Mouse (Mus musculus) forelimb bud, embryonic 11.5 days (tissue): Measurements from ENCODE around the gene Rptor.

Experiments used
- DNase-seq: peaks from one replicate; pipeline ENCODE4 v3.0.0-alpha.2; 2012; ENCODE audit warnings: low read depth, low spot score

Gene Rptor

GRCm38 (mm10) chr11:119907006-119907650 lies 304.4 kb downstream of the Rptor start:
- no peak for DNase-seq

- no peak for DNase-seq
Observed at GRCm38 (mm10) chr11:119907711-119908110, 305.0 kb downstream of the Rptor start.

GRCm38 (mm10) chr11:119909436-119909835 lies 306.7 kb downstream of the Rptor start:
- DNase-seq = peak; percentile 73

- no peak for DNase-seq
Observed at GRCm38 (mm10) chr11:119912845-119913244, 310.1 kb downstream of the Rptor start.

GRCm38 (mm10) chr11:119913291-119913934 lies 310.7 kb downstream of the Rptor start, which contains the start of gene Chmp6:
Chmp6 (plus strand) TSS chr11:119913441.
- peak; percentile 86 for DNase-seq

GRCm38 (mm10) chr11:119913935-119914314 lies 311.2 kb downstream of the Rptor start:
- DNase-seq = no peak

GRCm38 (mm10) chr11:119914381-119914780 lies 311.7 kb downstream of the Rptor start:
- DNase-seq = no peak

- no peak for DNase-seq
Observed at GRCm38 (mm10) chr11:119915666-119916065, 313.0 kb downstream of the Rptor start.

GRCm38 (mm10) chr11:119916102-119916790 lies 313.5 kb downstream of the Rptor start:
- DNase-seq = no peak

- DNase-seq = no peak
Observed at GRCm38 (mm10) chr11:119916834-119917469, 314.2 kb downstream of the Rptor start.

GRCm38 (mm10) chr11:119918521-119918920 lies 315.8 kb downstream of the Rptor start:
- no peak for DNase-seq

- DNase-seq = no peak
Observed at GRCm38 (mm10) chr11:119919432-119919831, 316.7 kb downstream of the Rptor start.

GRCm38 (mm10) chr11:119919897-119920296 lies 317.2 kb downstream of the Rptor start:
- DNase-seq = peak; percentile 33

- no peak for DNase-seq
Observed at GRCm38 (mm10) chr11:119920668-119921067, 318.0 kb downstream of the Rptor start.

- no peak for DNase-seq
Observed at GRCm38 (mm10) chr11:119925176-119925575, 322.5 kb downstream of the Rptor start.

GRCm38 (mm10) chr11:119926762-119927161 lies 324.1 kb downstream of the Rptor start:
- peak; percentile 16 for DNase-seq

GRCm38 (mm10) chr11:119928023-119928681 lies 325.4 kb downstream of the Rptor start:
- DNase-seq = no peak

- DNase-seq = no peak
Observed at GRCm38 (mm10) chr11:119929603-119930265, 327.0 kb downstream of the Rptor start.

- no peak for DNase-seq
Observed at GRCm38 (mm10) chr11:119931809-119932208, 329.1 kb downstream of the Rptor start.

GRCm38 (mm10) chr11:119933142-119933541 lies 330.4 kb downstream of the Rptor start:
- no peak for DNase-seq
